Mouse (Mus musculus) liver, adult 2 months (tissue): ENCODE measurements at regions not wholly inside any gene's neighbourhood (a gene's known extent, or its start where the extent isn't known, plus 50 kb on each side); places are given as distances from the start of the nearest gene placed in this dataset.

Experiments
- CTCF ChIP-seq: fragments of 200-500 bp; IDR thresholded peaks from 2 replicates; pipeline ENCODE4 v1.5.1; 2011; ENCODE audit warnings: low read depth, low read length, control low read depth
- POLR2A ChIP-seq: fragments of 200-500 bp; IDR thresholded peaks from 2 replicates; pipeline ENCODE4 v1.6.1; 2011; ENCODE audit warnings: low read length, control low read depth; ENCODE audit not compliant: insufficient read depth; ENCODE audit errors: extremely low read depth

DNA sequence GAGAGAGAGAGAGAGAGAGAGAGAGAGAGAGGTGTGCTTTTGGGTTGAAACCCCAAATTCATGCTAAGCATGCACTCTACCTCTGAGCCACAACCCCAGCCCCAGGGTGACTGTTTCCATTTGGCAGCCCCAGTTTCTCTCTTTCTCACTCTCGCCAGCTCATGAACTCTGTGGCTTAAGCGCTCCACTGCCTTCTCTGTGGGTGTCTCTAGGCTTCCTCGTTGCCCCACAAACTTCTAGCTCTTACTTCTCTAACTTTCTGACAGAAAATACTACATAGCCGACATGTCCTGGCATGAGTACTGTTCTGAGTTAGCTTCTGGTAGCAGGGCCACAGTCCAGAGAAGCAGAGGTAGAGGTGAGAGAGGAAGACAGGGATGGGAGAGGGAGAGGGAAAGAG is 110.8 kb upstream of the Marcks start:
- TF ChIP-seq CTCF = no peak
- TF ChIP-seq POLR2A = no peak
